Mouse (Mus musculus): ENCODE measurements around the gene Cyp4b1. TPM values are rescaled to one million over a fixed set of nuclear protein-coding genes. Genes with fewer than 3 reads are reported as not detected.
"Not testable (repeated sequence)": the region's sequence is repeated elsewhere in the genome, so short reads cannot be mapped to it uniquely, and the experiment has no call there.

The Cyp4b1 gene
- 0.17 and 0.28 TPM in 2 replicates for polyA plus RNA-seq (2016; fragmentation: Nextera tagmentation; extraction: Ambion mirVana)

GRCm38 (mm10) chr4:115647580-115647979, at the start of gene Cyp4b1:
Gene Cyp4b1, minus strand, starts transcription at chr4:115647723.
- Histone ChIP-seq H3K9me3 (no peaks in the 10 kb centered on the region), H3K4me1 (no peaks in the 10 kb centered on the region), H3K9ac (no peak within 1 kb of the TSS), H3K4me3 (replicated peaks) (no peak within 1 kb of the TSS), H3K4me2 (no peak within 1 kb of the TSS), H3K27ac (no peak within 1 kb of the TSS), H3K36me3 (replicated peaks) (no peaks in the 10 kb centered on the region), H3K27me3 (no peaks in the 10 kb centered on the region)
- 90% methylated on average over 9 of the region's 9 CpGs for WGBS
- ATAC-seq (ENCODE audit: low FRiP score): no peak

GRCm38 (mm10) chr4:115686299-115686698, 38.8 kb upstream of the Cyp4b1 start:
- no peaks in the 10 kb centered on the region; the same call in 1 of the 2 replicates for H3K4me1 ChIP-seq
- no peak overlapping the region for H3K4me2 ChIP-seq
- ATAC-seq (ENCODE audit: low FRiP score): no peak
- no peak overlapping the region for H3K4me3 ChIP-seq (replicated peaks)
- H3K27ac ChIP-seq: no peak overlapping the region
- no peaks in the 10 kb centered on the region for H3K9me3 ChIP-seq
- H3K36me3 ChIP-seq (replicated peaks): no peaks in the 10 kb centered on the region
- no peak overlapping the region for H3K9ac ChIP-seq
- H3K27me3 ChIP-seq: no peaks in the 10 kb centered on the region
- WGBS: 25% methylated on average over 4 of the region's 4 CpGs

- Histone ChIP-seq H3K9me3 (no peaks in the 10 kb centered on the region), H3K4me1 (peaks cover 6% of the 10 kb centered on the region), H3K27ac (no peak overlapping the region), H3K4me2 (no peak overlapping the region), H3K9ac (no peak overlapping the region), H3K36me3 (replicated peaks) (no peaks in the 10 kb centered on the region), H3K27me3 (peaks cover 7% of the 10 kb centered on the region; the same call in 1 of the 2 replicates), H3K4me3 (replicated peaks) (no peak overlapping the region)
- ATAC-seq (ENCODE audit: low FRiP score): no peak
Observed at GRCm38 (mm10) chr4:115659190-115659589, 11.7 kb upstream of the Cyp4b1 start.

GRCm38 (mm10) chr4:115657867-115658249, 10.3 kb upstream of the Cyp4b1 start:
- Histone ChIP-seq H3K36me3 (replicated peaks) (no peaks in the 10 kb centered on the region), H3K27ac (no peak overlapping the region), H3K9me3 (no peaks in the 10 kb centered on the region), H3K9ac (no peak overlapping the region), H3K4me2 (peak overlapping the region; percentile 87), H3K27me3 (peaks cover 7% of the 10 kb centered on the region; the same call in 1 of the 2 replicates), H3K4me3 (replicated peaks) (no peak overlapping the region), H3K4me1 (peaks cover 6% of the 10 kb centered on the region)
- ATAC-seq (ENCODE audit: low FRiP score): no peak

DNA sequence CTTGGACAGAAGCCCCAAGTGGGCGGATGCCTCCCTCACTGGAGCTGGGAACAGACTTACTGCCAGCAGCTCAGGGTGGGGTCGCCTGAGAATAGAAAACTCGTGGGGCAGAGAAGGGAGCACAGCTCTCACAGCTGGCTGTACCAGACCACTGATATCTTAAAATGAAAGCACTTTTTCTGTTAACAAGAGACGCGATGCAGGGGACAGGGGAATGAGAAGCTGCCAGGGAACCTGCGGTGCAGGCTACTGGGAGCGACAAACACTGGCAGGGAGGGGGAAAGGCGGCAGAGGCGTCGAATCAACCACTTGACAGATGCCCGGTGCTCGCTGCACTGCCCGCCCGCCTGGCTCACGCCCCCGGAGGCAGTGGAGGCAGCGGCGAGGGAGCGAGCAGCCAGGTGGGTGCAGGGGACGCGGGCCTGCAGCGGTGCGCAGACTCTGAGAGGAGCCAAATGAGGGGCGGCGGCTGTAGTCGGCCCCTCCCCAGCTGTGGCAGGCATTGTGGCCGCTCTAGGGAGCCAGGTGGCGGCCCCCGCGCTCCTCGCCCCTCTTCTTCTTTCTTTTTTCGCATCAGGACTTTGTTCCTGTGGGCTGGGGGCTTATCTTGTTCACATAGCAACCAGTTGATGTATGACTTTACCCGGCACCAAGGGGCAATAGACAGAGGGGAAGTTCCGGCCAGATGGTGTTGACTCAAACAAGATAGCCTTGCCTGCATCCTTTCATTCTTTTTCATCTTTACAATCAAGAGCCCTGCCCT, 9.8 kb upstream of the Cyp4b1 start:
- Histone ChIP-seq H3K27ac (no peak overlapping the region), H3K4me1 (peaks cover 6% of the 10 kb centered on the region), H3K4me3 (replicated peaks) (peak overlapping the region; percentile 45), H3K9me3 (no peaks in the 10 kb centered on the region), H3K36me3 (replicated peaks) (no peaks in the 10 kb centered on the region), H3K4me2 (peak overlapping the region; percentile 87), H3K27me3 (peaks cover 7% of the 10 kb centered on the region; the same call in 1 of the 2 replicates), H3K9ac (peak overlapping the region; percentile 55)
- peak; percentile 77 for ATAC-seq (ENCODE audit: low FRiP score)
- 3% methylated on average over 34 of the region's 34 CpGs for WGBS

DNA sequence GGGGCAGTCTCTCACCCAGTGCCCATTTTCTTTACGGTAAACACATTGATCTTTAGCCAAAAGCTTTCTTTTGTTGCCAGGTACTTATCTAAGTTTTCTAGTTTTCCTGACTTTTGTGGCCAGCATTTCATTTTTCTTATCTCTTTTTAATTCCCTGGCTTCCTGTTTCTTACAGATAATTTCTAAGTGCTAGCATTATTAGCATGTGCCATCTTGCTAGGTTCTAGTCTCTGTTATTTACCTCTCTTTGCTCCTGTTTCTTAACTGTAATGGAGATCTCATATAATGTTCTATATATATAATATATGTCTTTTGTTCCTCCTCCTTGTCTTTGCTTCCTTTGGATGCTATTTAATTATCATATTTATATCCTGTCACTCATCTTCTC, 9.0 kb upstream of the Cyp4b1 start:
- H3K4me2 ChIP-seq; H3K9me3 ChIP-seq; H3K4me3 ChIP-seq (replicated peaks); H3K36me3 ChIP-seq (replicated peaks); H3K27me3 ChIP-seq; H3K27ac ChIP-seq; H3K4me1 ChIP-seq; ATAC-seq (ENCODE audit: low FRiP score); H3K9ac ChIP-seq: not testable (repeated sequence)
- 88% methylated on average over 1 of the region's 1 CpGs for WGBS

DNA sequence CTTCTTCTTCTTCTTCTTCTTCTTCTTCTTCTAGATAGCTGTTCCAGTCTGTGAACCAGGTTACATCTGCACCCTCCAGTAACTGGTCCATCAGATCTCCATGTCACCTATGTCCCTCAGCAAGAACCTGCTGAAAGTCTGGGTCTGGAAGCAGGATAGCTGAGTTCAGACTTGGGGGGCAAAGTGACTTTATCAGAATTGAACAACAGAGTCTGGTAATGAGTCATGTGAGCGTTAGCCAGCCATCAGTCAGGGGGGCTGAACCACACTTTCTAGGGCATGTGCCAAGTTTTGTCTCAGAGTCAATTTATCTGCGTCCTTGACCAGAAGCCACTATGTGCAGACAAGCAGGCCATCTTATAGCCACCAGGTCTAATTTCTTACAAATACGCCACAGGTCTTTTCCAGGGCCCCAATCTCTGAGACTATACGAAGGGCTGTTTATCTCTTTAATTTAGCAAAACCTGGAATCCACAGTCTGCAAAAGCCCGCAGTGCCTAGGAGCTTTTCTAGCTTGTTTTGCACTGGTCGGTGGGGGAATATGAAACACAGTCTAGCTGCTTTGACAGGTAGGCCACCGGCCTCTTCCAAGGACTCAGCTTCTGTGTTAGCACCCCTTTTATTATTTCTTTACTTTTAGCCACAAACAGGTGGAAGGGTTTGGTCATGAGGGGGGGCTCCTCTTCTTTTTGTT, 8.5 kb upstream of the Cyp4b1 start:
- H3K27me3 ChIP-seq; H3K9me3 ChIP-seq; H3K36me3 ChIP-seq (replicated peaks); H3K27ac ChIP-seq; H3K4me1 ChIP-seq; H3K4me3 ChIP-seq (replicated peaks); H3K4me2 ChIP-seq; ATAC-seq (ENCODE audit: low FRiP score); H3K9ac ChIP-seq: not testable (repeated sequence)
- WGBS: 89% methylated on average over 7 of the region's 7 CpGs

DNA sequence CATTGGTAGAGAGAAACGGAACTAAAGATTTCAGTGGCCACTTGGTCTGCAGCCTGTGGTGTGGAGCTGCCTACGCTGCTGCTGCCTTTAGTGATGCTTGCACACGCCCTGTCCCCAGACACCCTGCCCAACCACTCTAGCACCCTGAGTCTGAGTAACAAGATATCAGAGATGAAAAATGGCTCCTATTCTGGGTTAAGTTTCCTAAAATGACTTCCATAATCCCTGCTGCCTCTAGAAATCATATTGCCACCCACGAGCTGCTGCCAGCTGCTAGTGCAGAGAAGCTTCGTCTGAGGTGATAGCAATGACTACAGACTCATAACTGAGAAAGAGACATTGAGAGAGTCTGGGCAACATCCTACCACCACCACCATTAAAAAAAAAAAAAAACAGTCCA, 3.3 kb upstream of the Cyp4b1 start:
- H3K27ac ChIP-seq: no peak overlapping the region
- no peaks in the 10 kb centered on the region for H3K4me1 ChIP-seq
- no peak overlapping the region for H3K4me3 ChIP-seq (replicated peaks)
- no peak overlapping the region for H3K4me2 ChIP-seq
- H3K9ac ChIP-seq: no peak overlapping the region
- no peaks in the 10 kb centered on the region for H3K36me3 ChIP-seq (replicated peaks)
- no peaks in the 10 kb centered on the region for H3K27me3 ChIP-seq
- H3K9me3 ChIP-seq: no peaks in the 10 kb centered on the region
- WGBS: 85% methylated on average over 5 of the region's 5 CpGs
- no peak for ATAC-seq (ENCODE audit: low FRiP score)

- Histone ChIP-seq H3K36me3 (replicated peaks) (no peaks in the 10 kb centered on the region), H3K9ac (no peak overlapping the region), H3K4me2 (no peak overlapping the region), H3K27me3 (no peaks in the 10 kb centered on the region), H3K27ac (no peak overlapping the region), H3K4me1 (no peaks in the 10 kb centered on the region), H3K9me3 (no peaks in the 10 kb centered on the region), H3K4me3 (replicated peaks) (no peak overlapping the region)
- ATAC-seq (ENCODE audit: low FRiP score): no peak
Observed at GRCm38 (mm10) chr4:115649344-115649743, 1.8 kb upstream of the Cyp4b1 start.

DNA sequence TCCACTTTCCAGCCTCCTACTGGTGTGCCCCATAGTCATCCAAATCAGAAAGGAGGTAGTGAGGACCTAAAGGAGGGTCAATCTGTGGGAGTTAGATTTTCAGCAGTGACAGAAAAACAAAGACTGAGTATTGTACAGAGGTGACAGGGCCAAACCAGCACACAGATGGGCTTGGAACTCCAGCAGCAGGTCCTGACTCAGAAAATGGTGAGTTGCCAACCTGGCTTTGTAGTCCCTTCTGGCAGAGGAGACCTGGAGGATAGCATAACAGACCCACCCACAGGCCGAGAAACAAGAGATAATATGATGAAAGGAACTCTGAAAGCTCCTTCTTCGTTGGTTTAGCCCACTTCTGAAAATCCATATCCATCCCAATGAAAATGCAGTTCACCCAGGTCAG, 1.2 kb upstream of the Cyp4b1 start:
- WGBS: 80% methylated on average over 2 of the region's 2 CpGs

DNA sequence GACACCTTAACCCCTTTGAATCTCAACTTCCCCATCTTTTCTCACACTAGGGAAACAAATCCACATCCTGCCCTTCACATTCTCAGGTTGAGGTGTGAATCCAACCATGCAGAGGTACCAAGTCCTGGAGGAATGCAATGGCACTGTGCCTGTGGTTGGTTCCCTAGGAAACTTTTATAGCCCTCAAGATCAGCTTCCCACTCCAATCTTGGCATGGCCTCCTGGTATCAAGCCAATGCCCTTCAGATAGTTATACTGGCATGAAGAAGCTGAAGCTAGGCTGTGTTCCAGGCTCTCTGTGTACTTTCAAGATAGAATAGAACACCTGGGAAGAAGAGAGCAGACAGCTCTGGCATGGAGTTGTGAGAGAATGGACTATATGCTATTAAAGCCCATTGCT, 2.2 kb downstream of the Cyp4b1 start:
- no peak overlapping the region for H3K9ac ChIP-seq
- no peak for ATAC-seq (ENCODE audit: low FRiP score)
- H3K27ac ChIP-seq: no peak overlapping the region
- no peak overlapping the region for H3K4me3 ChIP-seq (replicated peaks)
- no peaks in the 10 kb centered on the region for H3K9me3 ChIP-seq
- no peak overlapping the region for H3K4me2 ChIP-seq
- no peaks in the 10 kb centered on the region for H3K4me1 ChIP-seq
- no peaks in the 10 kb centered on the region for H3K27me3 ChIP-seq
- no peaks in the 10 kb centered on the region for H3K36me3 ChIP-seq (replicated peaks)

More for the DNA sequence above, 1.2 kb upstream of the Cyp4b1 start:
- Histone ChIP-seq H3K9ac (no peak overlapping the region), H3K4me1 (no peaks in the 10 kb centered on the region), H3K36me3 (replicated peaks) (no peaks in the 10 kb centered on the region), H3K27me3 (no peaks in the 10 kb centered on the region), H3K27ac (no peak overlapping the region), H3K4me2 (no peak overlapping the region), H3K4me3 (replicated peaks) (no peak overlapping the region), H3K9me3 (no peaks in the 10 kb centered on the region)
- ATAC-seq (ENCODE audit: low FRiP score): no peak

GRCm38 (mm10) chr4:115642967-115643754, 4.4 kb downstream of the Cyp4b1 start:
- Histone ChIP-seq H3K4me1 (no peaks in the 10 kb centered on the region), H3K27ac (no peak overlapping the region), H3K9me3 (no peaks in the 10 kb centered on the region), H3K36me3 (replicated peaks) (no peaks in the 10 kb centered on the region), H3K4me3 (replicated peaks) (no peak overlapping the region), H3K27me3 (no peaks in the 10 kb centered on the region), H3K4me2 (no peak overlapping the region), H3K9ac (no peak overlapping the region)
- 74% methylated on average over 5 of the region's 5 CpGs for WGBS
- no peak for ATAC-seq (ENCODE audit: low FRiP score)
